Mouse (Mus musculus): ENCODE data around the gene Slco4a1. TPM values are rescaled to one million over a fixed set of nuclear protein-coding genes. Genes with fewer than 3 reads are reported as not detected.

Slco4a1 gene
- polyA plus RNA-seq (2016; fragmentation: Nextera tagmentation; extraction: Ambion mirVana): 3.2 and 3.4 TPM in 2 replicates

- Histone ChIP-seq H3K36me3 (no peaks in the 10 kb centered on the region), H3K4me1 (peaks cover 21% of the 10 kb centered on the region), H3K9ac (peak within 1 kb of the TSS; percentile 51), H3K4me2 (replicated peaks) (peak within 1 kb of the TSS; percentile 87), H3K27ac (no peak within 1 kb of the TSS), H3K27me3 (peaks cover 57% of the 10 kb centered on the region), H3K4me3 (peak within 1 kb of the TSS; percentile 51), H3K9me3 (replicated peaks) (no peaks in the 10 kb centered on the region)
- 2% methylated on average over 65 of the region's 65 CpGs for WGBS
- peak; percentile 85 for ATAC-seq (ENCODE audit: low FRiP score)
These were observed at the start of gene Slco4a1 for GRCm38 (mm10) chr2:180455723-180456698. Gene Slco4a1 (plus strand): TSS chr2:180456245.

GRCm38 (mm10) chr2:180408410-180408809, 47.6 kb upstream of the Slco4a1 start:
- no peak for ATAC-seq (ENCODE audit: low FRiP score)
- 40% methylated on average over 2 of the region's 2 CpGs for WGBS
- Histone ChIP-seq H3K9me3 (replicated peaks) (no peaks in the 10 kb centered on the region), H3K4me1 (peaks cover 5% of the 10 kb centered on the region), H3K4me2 (replicated peaks) (no peak overlapping the region), H3K9ac (no peak overlapping the region), H3K27ac (no peak overlapping the region), H3K4me3 (no peak overlapping the region), H3K36me3 (no peaks in the 10 kb centered on the region), H3K27me3 (peaks cover 6% of the 10 kb centered on the region)

GRCm38 (mm10) chr2:180410432-180410831, 45.6 kb upstream of the Slco4a1 start:
- Histone ChIP-seq H3K36me3 (no peaks in the 10 kb centered on the region), H3K9ac (no peak overlapping the region), H3K4me3 (no peak overlapping the region), H3K9me3 (replicated peaks) (no peaks in the 10 kb centered on the region), H3K4me2 (replicated peaks) (no peak overlapping the region), H3K4me1 (peaks cover 5% of the 10 kb centered on the region), H3K27ac (no peak overlapping the region), H3K27me3 (peaks cover 6% of the 10 kb centered on the region)
- 63% methylated on average over 8 of the region's 8 CpGs for WGBS
- peak; percentile 56 for ATAC-seq (ENCODE audit: low FRiP score)

- no peak for ATAC-seq (ENCODE audit: low FRiP score)
- H3K9me3 ChIP-seq (replicated peaks): no peaks in the 10 kb centered on the region
- H3K27ac ChIP-seq: no peak overlapping the region
- no peak overlapping the region for H3K4me3 ChIP-seq
- H3K4me2 ChIP-seq (replicated peaks): no peak overlapping the region
- no peak overlapping the region for H3K9ac ChIP-seq
- peaks cover 5% of the 10 kb centered on the region for H3K4me1 ChIP-seq
- WGBS: 10% methylated on average over 8 of the region's 8 CpGs
- H3K36me3 ChIP-seq: no peaks in the 10 kb centered on the region
- H3K27me3 ChIP-seq: peaks cover 6% of the 10 kb centered on the region
These were observed 45.0 kb upstream of the Slco4a1 start for GRCm38 (mm10) chr2:180411013-180411412.

GRCm38 (mm10) chr2:180415627-180416026, 40.4 kb upstream of the Slco4a1 start:
- H3K27me3 ChIP-seq: no peaks in the 10 kb centered on the region; the same call in 1 of the 2 replicates
- no peaks in the 10 kb centered on the region for H3K9me3 ChIP-seq (replicated peaks)
- 82% methylated on average over 3 of the region's 3 CpGs for WGBS
- H3K36me3 ChIP-seq: no peaks in the 10 kb centered on the region
- H3K9ac ChIP-seq: no peak overlapping the region
- ATAC-seq (ENCODE audit: low FRiP score): no peak
- no peak overlapping the region for H3K4me3 ChIP-seq
- no peak overlapping the region for H3K27ac ChIP-seq
- H3K4me2 ChIP-seq (replicated peaks): no peak overlapping the region
- peaks cover under 1% of the 10 kb centered on the region for H3K4me1 ChIP-seq

- ATAC-seq (ENCODE audit: low FRiP score): no peak
- Histone ChIP-seq H3K27ac (no peak overlapping the region), H3K36me3 (no peaks in the 10 kb centered on the region), H3K4me1 (no peaks in the 10 kb centered on the region), H3K27me3 (no peaks in the 10 kb centered on the region), H3K4me3 (no peak overlapping the region), H3K4me2 (replicated peaks) (no peak overlapping the region), H3K9me3 (replicated peaks) (no peaks in the 10 kb centered on the region), H3K9ac (no peak overlapping the region)
- 18% methylated on average over 9 of the region's 9 CpGs for WGBS
These were observed 38.3 kb upstream of the Slco4a1 start for GRCm38 (mm10) chr2:180417731-180418130.

- 74% methylated on average over 3 of the region's 3 CpGs for WGBS
- Histone ChIP-seq H3K27ac (no peak overlapping the region), H3K4me1 (no peaks in the 10 kb centered on the region), H3K27me3 (no peaks in the 10 kb centered on the region), H3K36me3 (no peaks in the 10 kb centered on the region), H3K4me3 (no peak overlapping the region), H3K9me3 (replicated peaks) (no peaks in the 10 kb centered on the region), H3K4me2 (replicated peaks) (no peak overlapping the region), H3K9ac (no peak overlapping the region)
- ATAC-seq (ENCODE audit: low FRiP score): no peak
These were observed 35.4 kb upstream of the Slco4a1 start for GRCm38 (mm10) chr2:180420641-180421040.

GRCm38 (mm10) chr2:180425115-180425514, 30.9 kb upstream of the Slco4a1 start:
- ATAC-seq (ENCODE audit: low FRiP score): no peak
- Histone ChIP-seq H3K27me3 (0 out of 2 replicates have a peak, but pooled peaks cover 3% of the 10 kb centered on the region), H3K4me2 (replicated peaks) (no peak overlapping the region), H3K9ac (no peak overlapping the region), H3K4me1 (peaks cover 4% of the 10 kb centered on the region; the same call in 1 of the 2 replicates), H3K9me3 (replicated peaks) (no peaks in the 10 kb centered on the region), H3K4me3 (no peak overlapping the region), H3K36me3 (no peaks in the 10 kb centered on the region), H3K27ac (no peak overlapping the region)
- WGBS: 57% methylated on average over 2 of the region's 2 CpGs

- H3K36me3 ChIP-seq: no peaks in the 10 kb centered on the region
- no peak overlapping the region for H3K4me3 ChIP-seq
- no peak overlapping the region for H3K27ac ChIP-seq
- no peaks in the 10 kb centered on the region for H3K9me3 ChIP-seq (replicated peaks)
- 67% methylated on average over 8 of the region's 8 CpGs for WGBS
- no peak for ATAC-seq (ENCODE audit: low FRiP score)
- H3K4me2 ChIP-seq (replicated peaks): no peak overlapping the region
- peaks cover 4% of the 10 kb centered on the region; the same call in 1 of the 2 replicates for H3K4me1 ChIP-seq
- no peak overlapping the region for H3K9ac ChIP-seq
- 0 out of 2 replicates have a peak, but pooled peaks cover 3% of the 10 kb centered on the region for H3K27me3 ChIP-seq
These were observed 29.0 kb upstream of the Slco4a1 start for GRCm38 (mm10) chr2:180427073-180427472.

- H3K9me3 ChIP-seq (replicated peaks): no peaks in the 10 kb centered on the region
- no peak overlapping the region for H3K27ac ChIP-seq
- no peaks in the 10 kb centered on the region for H3K36me3 ChIP-seq
- H3K4me2 ChIP-seq (replicated peaks): no peak overlapping the region
- H3K4me3 ChIP-seq: no peak overlapping the region
- no peak for ATAC-seq (ENCODE audit: low FRiP score)
- H3K4me1 ChIP-seq: peaks cover 5% of the 10 kb centered on the region; the same call in 1 of the 2 replicates
- 32% methylated on average over 2 of the region's 2 CpGs for WGBS
- H3K27me3 ChIP-seq: 0 out of 2 replicates have a peak, but pooled peaks cover 3% of the 10 kb centered on the region
- no peak overlapping the region for H3K9ac ChIP-seq
These were observed 27.7 kb upstream of the Slco4a1 start for GRCm38 (mm10) chr2:180428331-180428730.

GRCm38 (mm10) chr2:180430648-180431047, 25.4 kb upstream of the Slco4a1 start:
- Histone ChIP-seq H3K27ac (no peak overlapping the region), H3K4me3 (no peak overlapping the region), H3K27me3 (0 out of 2 replicates have a peak, but pooled peaks cover 3% of the 10 kb centered on the region), H3K36me3 (no peaks in the 10 kb centered on the region), H3K4me1 (peaks cover 7% of the 10 kb centered on the region; the same call in 1 of the 2 replicates), H3K9ac (no peak overlapping the region), H3K9me3 (replicated peaks) (no peaks in the 10 kb centered on the region), H3K4me2 (replicated peaks) (no peak overlapping the region)
- WGBS: 74% methylated on average over 11 of the region's 11 CpGs
- no peak for ATAC-seq (ENCODE audit: low FRiP score)

- Histone ChIP-seq H3K27ac (no peak overlapping the region), H3K9ac (no peak overlapping the region), H3K27me3 (0 out of 2 replicates have a peak, but pooled peaks cover 3% of the 10 kb centered on the region), H3K4me3 (no peak overlapping the region), H3K9me3 (replicated peaks) (no peaks in the 10 kb centered on the region), H3K4me2 (replicated peaks) (no peak overlapping the region), H3K36me3 (no peaks in the 10 kb centered on the region), H3K4me1 (peaks cover 7% of the 10 kb centered on the region; the same call in 1 of the 2 replicates)
- 26% methylated on average over 10 of the region's 10 CpGs for WGBS
- ATAC-seq (ENCODE audit: low FRiP score): no peak
These were observed 23.9 kb upstream of the Slco4a1 start for GRCm38 (mm10) chr2:180432042-180432668.
